Mouse (Mus musculus) embryonic facial prominence, embryonic 14.5 days (tissue): ENCODE results near the gene Gm20870. TPM values are rescaled to one million over a fixed set of nuclear protein-coding genes. Genes with fewer than 3 reads are reported as not detected.
"Not testable (repeated sequence)": the region's sequence is repeated elsewhere in the genome, so short reads cannot be mapped to it uniquely, and the experiment has no call there.

Experiments used
- ATAC-seq: fragments of 200-750 bp; cut with Nextera tagmentation; 2 replicates; pipeline ENCODE4 v1.8.0; 2017; ENCODE audit warnings: low read depth, moderate number of reproducible peaks, moderate TSS enrichment
- DNase-seq: peaks from one replicate; pipeline ENCODE4 v3.0.0-alpha.2; 2015; ENCODE audit warnings: low spot score
- H3K27ac ChIP-seq: fragments of 300-500 bp; sonication (generic); replicated peaks from 2 replicates; pipeline ENCODE4 v1.5.1; 2014; ENCODE audit warnings: low read depth, mild to moderate bottlenecking, low read length, moderate library complexity
- H3K27me3 ChIP-seq: fragments of 300-500 bp; sonication (generic); replicated peaks from 2 replicates; pipeline ENCODE4 v1.6.1; 2014; ENCODE audit warnings: low read length; ENCODE audit not compliant: control insufficient read depth, insufficient read depth
- H3K36me3 ChIP-seq: fragments of 300-500 bp; sonication (generic); 2 replicates; pipeline ENCODE4 v1.6.1; 2014; ENCODE audit warnings: low read length, mixed read lengths; ENCODE audit not compliant: control insufficient read depth, insufficient read depth
- H3K4me1 ChIP-seq: fragments of 300-500 bp; sonication (generic); 2 replicates; pipeline ENCODE4 v1.6.1; 2014; ENCODE audit warnings: antibody characterized with exemption, low read length; ENCODE audit not compliant: control insufficient read depth, insufficient read depth
- H3K4me2 ChIP-seq: fragments of 300-500 bp; sonication (generic); 2 replicates; pipeline ENCODE4 v1.6.1; 2014; ENCODE audit warnings: low read depth, mild to moderate bottlenecking, low read length, moderate library complexity, mixed read lengths
- H3K4me3 ChIP-seq: fragments of 300-500 bp; sonication (generic); 2 replicates; pipeline ENCODE4 v1.5.1; 2014; ENCODE audit warnings: low read depth, mild to moderate bottlenecking, low read length
- H3K9ac ChIP-seq: fragments of 300-500 bp; sonication (generic); 2 replicates; pipeline ENCODE4 v1.6.1; 2014; ENCODE audit warnings: low read depth, mild to moderate bottlenecking, low read length, moderate library complexity, mixed read lengths
- H3K9me3 ChIP-seq: fragments of 300-500 bp; sonication (generic); 2 replicates; pipeline ENCODE4 v1.6.1; 2016; ENCODE audit warnings: low read length; ENCODE audit not compliant: control insufficient read depth
- WGBS: fragments of 180-500 bp; shearing (Covaris S2); extraction: QIAGEN DNeasy Blood & Tissue Kit; methylation state at CpG from one replicate; pipeline ENCODE4 v1.1.7; 2014; 5-methylcytosine and 5-hydroxymethylcytosine counted together
- polyA plus RNA-seq: library from polyadenylated mRNA; unstranded; fragments of >200 nt; fragmentation: Nextera tagmentation; extraction: Ambion mirVana; gene quantifications from 2 replicates; pipeline ENCODE4 v1.2.1, GENCODE M21; 2014

Gene Gm20870
- not detected in 2 replicates for polyA plus RNA-seq

GRCm38 (mm10) chrY:71691743-71692142 is at the start of gene Gm20870:
Gm20870 (plus strand) TSS chrY:71692043.
- WGBS, result no CpG with 5 or more reads among the region's 6 CpGs
- H3K27ac ChIP-seq, H3K4me2 ChIP-seq, H3K9me3 ChIP-seq, H3K4me3 ChIP-seq, DNase-seq, H3K9ac ChIP-seq, H3K4me1 ChIP-seq, H3K36me3 ChIP-seq, ATAC-seq, H3K27me3 ChIP-seq: not testable (repeated sequence)

Other genes starting within 250 kb of the Gm20870 start
- not detected in 2 replicates for gene Gm20869, start 222.6 kb upstream of the Gm20870 start, polyA plus RNA-seq